26 mouse cellular contexts compared by ENCODE assay signal in genomic region chr10:69791951-69792350, GRCm38 (mm10).
DNase-seq lines count a peak whose midpoint lies in the region; ATAC-seq and TF ChIP-seq lines count a peak whose summit lies in the region.
"Had no signal": no experiment of that assay in that cellular context is flagged by ENCODE, and none has a peak within 500 bp of the region (broad histone marks: within the 10 kb centered on the region; RNA-seq: fewer than 3 reads in every experiment).

No protein-coding gene starts in this region.

- peak; percentile 32 to 60 for DNase-seq in cerebellum, postnatal 10 days
- DNase-seq in cerebellum, postnatal 4 days (ENCODE audit: low spot score in 2 of 2): no peak
- no peak for DNase-seq in gastrocnemius, adult 2 months
- no peak for DNase-seq in gastrocnemius, postnatal 25 days
- peak; percentile 60 for DNase-seq in 416B (ENCODE audit: low read depth)
- peak; percentile 70 for DNase-seq in embryonic facial prominence, embryonic 14.5 days (ENCODE audit: low spot score)
- no peak for DNase-seq in midbrain, embryonic 10.5 days (ENCODE audit: low spot score)
- DNase-seq: adrenal gland, postnatal 14 days; cerebellum, adult 11-12 months; embryo, embryonic 11 days; gastrocnemius, postnatal 10 days; heart, postnatal 14 days; kidney, adult 8-10 months; kidney, postnatal 25 days; right cerebral cortex, postnatal 4 days had no signal

- no peaks in the 10 kb centered on the region for H3K27me3 ChIP-seq in embryonic facial prominence, embryonic 14.5 days (replicated peaks; ENCODE audit: control insufficient read depth, insufficient read depth, low read length)
- no peaks in the 10 kb centered on the region for H3K27me3 ChIP-seq in midbrain, embryonic 10.5 days (ENCODE audit: low read depth, poor library complexity, severe bottlenecking)
- H3K27me3 ChIP-seq: hindbrain, embryonic 12.5 days; limb, embryonic 13.5 days; lung, embryonic 15.5 days; neural tube, embryonic 12.5 days had no signal

- H3K4me1 ChIP-seq in embryonic facial prominence, embryonic 14.5 days (ENCODE audit: control insufficient read depth, insufficient read depth, low read length): peaks cover 21% of the 10 kb centered on the region
- peaks cover 8% of the 10 kb centered on the region for H3K4me1 ChIP-seq in midbrain, embryonic 10.5 days

- no peak overlapping the region for H3K9ac ChIP-seq in embryonic facial prominence, embryonic 14.5 days (ENCODE audit: low read depth, low read length)
- H3K9ac ChIP-seq: hindbrain, embryonic 12.5 days; limb, embryonic 13.5 days; liver, embryonic 14.5 days; lung, embryonic 15.5 days; neural tube, embryonic 12.5 days had no signal

- TF ChIP-seq CTCF in gastrocnemius, adult 2 months (IDR thresholded peaks at IDR 0.05): no peak

- peak overlapping the region; percentile 8; the same call in 1 of the 2 replicates for H3K27ac ChIP-seq in gastrocnemius, adult 2 months
- H3K27ac ChIP-seq in embryonic facial prominence, embryonic 14.5 days (replicated peaks; ENCODE audit: low read depth, low read length): no peak overlapping the region
- no peak overlapping the region for H3K27ac ChIP-seq in midbrain, embryonic 10.5 days (replicated peaks)
- H3K27ac ChIP-seq: hindbrain, embryonic 12.5 days; limb, embryonic 13.5 days; liver, embryonic 14.5 days; lung, embryonic 15.5 days; macrophage; neural tube, embryonic 12.5 days; stomach, postnatal 0 days had no signal

- no peaks in the 10 kb centered on the region for H3K36me3 ChIP-seq in embryonic facial prominence, embryonic 14.5 days (ENCODE audit: control insufficient read depth, insufficient read depth, low read length)
- no peaks in the 10 kb centered on the region for H3K36me3 ChIP-seq in midbrain, embryonic 10.5 days
- H3K36me3 ChIP-seq: G1E; hindbrain, embryonic 12.5 days; limb, embryonic 13.5 days; lung, embryonic 15.5 days; neural tube, embryonic 12.5 days had no signal

- ATAC-seq in embryonic facial prominence, embryonic 14.5 days (ENCODE audit: low read depth): no peak
- ATAC-seq: inflammation-experienced regulatory T-cells, adult 6 months had no signal

- 0 out of 2 replicates have a peak overlapping the region, but pooled peaks have one; percentile 7 for H3K4me2 ChIP-seq in embryonic facial prominence, embryonic 14.5 days (ENCODE audit: low read depth, low read length)
- H3K4me2 ChIP-seq: hindbrain, embryonic 12.5 days; limb, embryonic 13.5 days; lung, embryonic 15.5 days; midbrain, embryonic 11.5 days; neural tube, embryonic 12.5 days had no signal

- 37% methylated on average over 7 of the region's 7 CpGs for whole genome bisulfite sequencing in embryonic facial prominence, embryonic 14.5 days
- WGBS in midbrain, embryonic 10.5 days: 77% methylated on average over 7 of the region's 7 CpGs

- H3K9me3 ChIP-seq in embryonic facial prominence, embryonic 14.5 days (ENCODE audit: control insufficient read depth, low read length): no peaks in the 10 kb centered on the region
- no peaks in the 10 kb centered on the region for H3K9me3 ChIP-seq in midbrain, embryonic 10.5 days (replicated peaks)
- H3K9me3 ChIP-seq: lung, embryonic 15.5 days; neural tube, embryonic 12.5 days had no signal

- H3K4me3 ChIP-seq in gastrocnemius, adult 2 months: peak overlapping the region; percentile 34; the same call in 1 of the 2 replicates
- H3K4me3 ChIP-seq in embryonic facial prominence, embryonic 14.5 days (ENCODE audit: low read depth, low read length): no peak overlapping the region
- no peak overlapping the region for H3K4me3 ChIP-seq in midbrain, embryonic 10.5 days
- H3K4me3 ChIP-seq: erythroblast, embryonic 14.5 days; hindbrain, embryonic 12.5 days; limb, embryonic 13.5 days; lung, embryonic 15.5 days; neural tube, embryonic 12.5 days had no signal

- intact Hi-C loops in gastrocnemius, adult 2 months (cut with DNase I): no loop called here

Comparison
In these comparisons a context has a peak if more than half of its experiments do, and no peak if none do; other contexts are left out.
1. DNase-seq: peak in cerebellum, postnatal 10 days (2 of 2), 416B (single experiment) and embryonic facial prominence, embryonic 14.5 days (single experiment); none in cerebellum, postnatal 4 days (0 of 2), gastrocnemius, adult 2 months (single experiment), gastrocnemius, postnatal 25 days (single experiment) and midbrain, embryonic 10.5 days (single experiment).